Mouse (Mus musculus) kidney, postnatal 0 days (tissue): ENCODE data around the gene Tmem259. TPM values are rescaled to one million over a fixed set of nuclear protein-coding genes. Genes with fewer than 3 reads are reported as not detected.

Source experiments
- ATAC-seq: fragments of 200-750 bp; cut with Nextera tagmentation; replicated peaks from 2 replicates; pipeline ENCODE4 v1.8.0; 2017; ENCODE audit warnings: low read depth, moderate number of reproducible peaks, moderate TSS enrichment, moderate library complexity; ENCODE audit not compliant: low FRiP score
- DNase-seq: peaks from one replicate; pipeline ENCODE4 v3.0.0-alpha.2; 2016; ENCODE audit warnings: low spot score
- H3K27ac ChIP-seq: fragments of 300-500 bp; sonication (generic); 2 replicates; pipeline ENCODE4 v1.5.1; 2014; ENCODE audit warnings: mild to moderate bottlenecking
- H3K27me3 ChIP-seq: fragments of 300-500 bp; sonication (generic); 2 replicates; pipeline ENCODE4 v1.6.1; 2014; ENCODE audit warnings: low read length, mixed read lengths; ENCODE audit not compliant: insufficient read depth
- H3K36me3 ChIP-seq: fragments of 300-500 bp; sonication (generic); 2 replicates; pipeline ENCODE4 v1.6.1; 2014; ENCODE audit warnings: low read length, mixed read lengths; ENCODE audit not compliant: insufficient read depth
- H3K4me1 ChIP-seq: fragments of 300-500 bp; sonication (generic); replicated peaks from 2 replicates; pipeline ENCODE4 v1.6.1; 2014; ENCODE audit warnings: antibody characterized with exemption, low read length, mixed read lengths; ENCODE audit not compliant: insufficient read depth
- H3K4me2 ChIP-seq: fragments of 300-500 bp; sonication (generic); 2 replicates; pipeline ENCODE4 v1.6.1; 2014; ENCODE audit warnings: mild to moderate bottlenecking, low read length, moderate library complexity, mixed read lengths
- H3K4me3 ChIP-seq: fragments of 300-500 bp; sonication (generic); replicated peaks from 2 replicates; pipeline ENCODE4 v1.5.1; 2014; ENCODE audit warnings: low read depth, low read length
- H3K9ac ChIP-seq: fragments of 300-500 bp; sonication (generic); 2 replicates; pipeline ENCODE4 v1.6.1; 2014; ENCODE audit warnings: low read depth, low read length
- H3K9me3 ChIP-seq: fragments of 300-500 bp; sonication (generic); replicated peaks from 2 replicates; pipeline ENCODE4 v1.6.1; 2016; ENCODE audit warnings: low read length, inconsistent platforms, mixed read lengths
- CTCF ChIP-seq: IDR thresholded peaks from 2 replicates; pipeline ENCODE4 v1.5.1; 2016; ENCODE audit warnings: antibody characterized with exemption, low read depth, mild to moderate bottlenecking, moderate library complexity
- WGBS: fragments of 180-500 bp; shearing (Covaris S2); extraction: QIAGEN DNeasy Blood & Tissue Kit; methylation state at CpG from one replicate; pipeline ENCODE4 v1.1.7; 2014; 5-methylcytosine and 5-hydroxymethylcytosine counted together
- polyA plus RNA-seq: library from polyadenylated mRNA; unstranded; fragments of >200 nt; fragmentation: Nextera tagmentation; extraction: Ambion mirVana; gene quantifications from 2 replicates; pipeline ENCODE4 v1.2.1, GENCODE M21; 2015

The Tmem259 gene
- polyA plus RNA-seq, 1 experiment from 2014 or later = 26.6 TPM

DNA sequence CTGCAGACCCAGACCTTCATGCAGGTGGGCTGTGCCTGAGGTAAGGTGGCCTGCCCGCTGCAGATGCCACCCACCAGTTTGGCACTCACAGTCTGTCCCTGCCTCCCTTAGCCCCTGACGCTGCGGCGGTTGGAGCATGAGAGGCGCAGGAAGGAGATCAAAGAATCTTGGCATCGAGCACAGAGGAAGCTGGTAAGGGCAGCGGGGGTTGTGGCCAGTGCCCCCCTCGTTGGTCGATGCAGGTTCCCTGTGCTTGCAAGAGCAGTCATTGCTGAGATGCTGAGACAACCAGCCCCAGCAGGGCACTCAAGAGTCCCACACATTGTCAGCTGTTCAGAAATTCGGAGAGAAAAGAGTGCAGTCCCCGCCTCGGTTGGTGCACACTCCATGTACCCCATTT lies 38.0 kb upstream of the Tmem259 start:
- DNase-seq (no peak), ATAC-seq (no peak)
- Histone ChIP-seq H3K4me1 (peaks cover 8% of the 10 kb centered on the region; the same call in 1 of the 2 replicates), H3K27ac (no peak overlapping the region), H3K27me3 (no peaks in the 10 kb centered on the region), H3K4me2 (no peak overlapping the region), H3K36me3 (no peaks in the 10 kb centered on the region), H3K9ac (no peak overlapping the region), H3K9me3 (no peaks in the 10 kb centered on the region), H3K4me3 (no peak overlapping the region)
- WGBS = 80% methylated on average over 12 of the region's 12 CpGs
- TF ChIP-seq CTCF = no peak

DNA sequence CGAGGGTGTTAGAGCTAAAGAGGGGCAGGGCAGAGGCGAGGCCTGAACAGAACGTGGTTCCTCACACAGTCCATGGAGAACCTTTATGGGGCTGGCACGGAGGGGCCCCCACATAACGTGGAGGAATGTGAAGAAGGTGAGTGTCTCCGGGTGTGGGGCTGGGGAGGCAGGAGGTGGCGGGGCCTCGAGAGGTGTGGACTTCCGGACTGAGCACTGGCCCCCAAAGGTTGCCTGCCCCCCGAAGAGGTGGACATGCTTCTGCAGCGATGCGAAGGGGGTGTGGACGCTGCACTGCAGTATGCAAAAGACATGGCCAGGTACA lies 37.2 kb upstream of the Tmem259 start:
- 91% methylated on average over 13 of the region's 13 CpGs for WGBS
- DNase-seq = no peak
- ATAC-seq = no peak
- Histone ChIP-seq H3K36me3 (no peaks in the 10 kb centered on the region), H3K27me3 (no peaks in the 10 kb centered on the region), H3K27ac (no peak overlapping the region), H3K4me1 (peaks cover 8% of the 10 kb centered on the region; the same call in 1 of the 2 replicates), H3K4me2 (no peak overlapping the region), H3K4me3 (no peak overlapping the region), H3K9me3 (no peaks in the 10 kb centered on the region), H3K9ac (no peak overlapping the region)
- TF ChIP-seq CTCF = no peak

DNA sequence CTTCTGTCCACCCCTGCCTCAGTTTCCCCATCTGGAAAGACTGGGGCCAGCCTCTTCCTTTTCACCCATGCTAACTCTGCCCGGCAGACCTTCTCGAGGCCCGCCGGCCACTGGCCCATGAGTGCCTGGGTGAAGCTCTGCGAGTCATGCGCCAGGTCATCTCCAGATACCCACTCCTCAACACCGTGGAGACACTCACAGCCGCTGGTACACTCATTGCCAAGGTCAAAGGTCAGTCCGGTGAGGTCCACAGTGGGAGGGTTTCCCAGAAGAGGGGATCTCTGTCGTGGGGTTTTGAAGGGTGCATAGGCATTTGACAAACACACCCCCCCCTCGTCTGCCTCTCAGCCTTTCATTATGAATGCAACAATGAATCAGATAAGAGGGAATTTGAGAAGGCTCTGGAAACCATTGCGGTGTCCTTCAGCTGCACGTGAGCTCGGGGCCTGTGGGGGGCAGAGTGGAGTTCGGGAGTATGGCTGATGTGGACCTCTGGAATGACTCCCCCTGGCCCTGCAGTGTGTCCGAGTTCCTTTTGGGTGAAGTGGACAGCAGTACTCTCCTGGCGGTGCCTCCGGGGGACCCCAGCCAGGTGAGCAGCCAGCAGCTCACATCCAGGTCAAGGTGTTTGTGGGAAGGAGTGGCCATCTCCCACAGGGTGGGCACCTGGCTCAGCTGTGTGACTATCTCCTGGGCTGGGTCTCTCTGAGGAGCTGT lies 36.6 kb upstream of the Tmem259 start:
- peak; percentile 20; the same call in 1 of the 2 replicates for TF ChIP-seq CTCF
- WGBS = 82% methylated on average over 18 of the region's 18 CpGs
- no peaks in the 10 kb centered on the region for H3K36me3 ChIP-seq
- peaks cover 8% of the 10 kb centered on the region; the same call in 1 of the 2 replicates for H3K4me1 ChIP-seq
- ATAC-seq = no peak
- no peak overlapping the region; the same call in 1 of the 2 replicates for H3K4me2 ChIP-seq
- no peaks in the 10 kb centered on the region for H3K27me3 ChIP-seq
- no peaks in the 10 kb centered on the region for H3K9me3 ChIP-seq
- H3K27ac ChIP-seq = no peak overlapping the region
- no peak overlapping the region for H3K4me3 ChIP-seq
- H3K9ac ChIP-seq = peak overlapping the region; percentile 35; the same call in 1 of the 2 replicates
- no peak for DNase-seq

DNA sequence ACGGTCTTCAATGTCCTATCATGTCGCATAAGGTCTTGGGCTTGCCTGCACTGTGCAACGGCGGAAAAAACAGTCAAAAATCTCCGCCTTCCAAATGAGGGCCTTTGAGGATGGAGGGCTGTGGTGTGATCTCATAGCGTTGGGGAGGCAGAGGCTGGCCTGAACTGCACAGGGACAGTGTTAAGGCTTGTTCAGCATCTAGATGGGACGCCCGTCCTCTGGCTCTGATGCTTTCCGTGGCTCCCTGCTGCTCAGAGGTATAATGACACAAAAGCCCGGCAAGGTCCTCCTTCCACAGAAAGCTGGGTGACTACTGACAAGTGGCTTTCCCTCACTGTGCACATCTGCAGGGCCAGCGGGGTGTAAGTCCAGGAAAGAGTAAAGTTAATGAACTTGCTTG lies 36.1 kb upstream of the Tmem259 start:
- Histone ChIP-seq H3K27me3 (no peaks in the 10 kb centered on the region), H3K27ac (no peak overlapping the region), H3K4me3 (peak overlapping the region; percentile 17), H3K9ac (peak overlapping the region; percentile 35; the same call in 1 of the 2 replicates), H3K9me3 (no peaks in the 10 kb centered on the region), H3K36me3 (no peaks in the 10 kb centered on the region), H3K4me1 (peaks cover 8% of the 10 kb centered on the region; the same call in 1 of the 2 replicates), H3K4me2 (peak overlapping the region; percentile 46)
- ATAC-seq (no peak), DNase-seq (no peak)
- WGBS = 44% methylated on average over 11 of the region's 11 CpGs
- TF ChIP-seq CTCF = no peak

DNA sequence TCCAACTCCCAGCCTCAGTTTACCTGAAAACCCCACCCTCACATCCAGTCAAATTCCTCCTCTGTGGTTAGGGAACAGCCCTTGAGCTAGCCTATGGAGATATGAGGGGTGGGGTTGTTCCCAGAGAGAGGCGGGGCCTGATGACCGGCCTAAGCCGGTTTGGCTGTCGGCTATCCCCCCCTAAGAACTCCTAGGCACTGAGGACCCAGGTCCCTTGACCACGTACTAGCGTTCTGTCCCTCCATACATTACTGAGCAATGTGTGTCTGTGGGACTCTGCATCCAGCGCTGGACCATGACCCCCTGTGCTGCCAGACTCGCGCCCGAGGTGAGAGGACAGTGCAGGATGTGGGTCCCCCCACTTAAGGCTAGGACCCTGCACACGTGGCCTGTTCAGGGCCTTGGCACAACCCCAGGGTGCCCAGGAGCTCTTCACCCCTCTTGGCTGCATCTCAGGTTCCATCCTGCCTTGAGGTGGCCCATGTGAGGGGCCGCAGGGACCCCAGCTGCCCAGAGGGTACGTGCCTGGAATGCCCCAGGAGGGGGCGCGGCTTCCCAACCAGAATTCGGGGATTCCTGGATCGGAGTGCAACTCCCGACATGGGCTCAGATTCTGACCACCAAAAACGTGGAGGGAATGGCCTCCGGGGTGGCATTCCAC lies 35.5 kb upstream of the Tmem259 start:
- peak; percentile 30; the same call in 1 of the 2 replicates for TF ChIP-seq CTCF
- ATAC-seq (peak; percentile 45; the same call in 1 of the 2 replicates), DNase-seq (peak; percentile 68)
- peak overlapping the region; percentile 46 for H3K4me2 ChIP-seq
- no peak overlapping the region; the same call in 1 of the 2 replicates for H3K27ac ChIP-seq
- peak overlapping the region; percentile 17 for H3K4me3 ChIP-seq
- peaks cover 8% of the 10 kb centered on the region; the same call in 1 of the 2 replicates for H3K4me1 ChIP-seq
- no peaks in the 10 kb centered on the region for H3K36me3 ChIP-seq
- WGBS = 14% methylated on average over 20 of the region's 20 CpGs
- no peaks in the 10 kb centered on the region for H3K9me3 ChIP-seq
- H3K9ac ChIP-seq = peak overlapping the region; percentile 35; the same call in 1 of the 2 replicates
- no peaks in the 10 kb centered on the region for H3K27me3 ChIP-seq

DNA sequence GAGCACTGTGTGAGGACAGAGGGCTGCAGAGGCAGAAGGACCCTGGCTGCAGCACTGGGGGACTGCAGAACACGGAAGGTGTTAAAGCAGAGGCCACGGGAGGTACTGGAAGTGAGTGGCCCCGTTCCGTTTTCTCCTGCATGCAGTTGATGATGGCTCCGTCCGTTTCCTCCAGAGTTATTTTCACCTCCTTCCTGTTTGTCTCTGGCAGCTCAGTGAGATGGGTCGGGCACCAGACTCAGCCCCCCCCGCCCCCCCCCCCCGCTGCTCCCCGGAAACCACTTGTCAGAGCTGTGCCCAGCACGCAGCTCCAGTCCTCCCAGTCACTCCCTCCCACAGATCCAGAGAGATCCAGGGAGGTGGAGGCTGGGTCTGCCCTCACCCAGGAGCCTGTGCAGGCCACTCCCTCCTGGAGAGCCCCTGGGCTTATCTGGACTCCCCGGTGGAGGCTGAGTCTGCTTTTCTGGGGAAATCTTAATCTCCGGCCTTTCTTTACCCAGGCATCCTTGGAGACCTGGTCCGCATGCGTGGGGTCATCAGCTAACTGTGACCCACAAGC lies 34.7 kb upstream of the Tmem259 start:
- no peak overlapping the region for H3K4me3 ChIP-seq

More for the DNA sequence above, 34.7 kb upstream of the Tmem259 start:
- H3K27me3 ChIP-seq = 0 out of 2 replicates have a peak, but pooled peaks cover 2% of the 10 kb centered on the region
- ATAC-seq (peak; percentile 55), DNase-seq (no peak)
- no peak overlapping the region for H3K27ac ChIP-seq
- H3K4me2 ChIP-seq = peak overlapping the region; percentile 2
- peaks cover 8% of the 10 kb centered on the region; the same call in 1 of the 2 replicates for H3K4me1 ChIP-seq
- TF ChIP-seq CTCF = no peak
- WGBS = 5% methylated on average over 15 of the region's 15 CpGs
- no peaks in the 10 kb centered on the region for H3K36me3 ChIP-seq
- H3K9me3 ChIP-seq = no peaks in the 10 kb centered on the region
- H3K9ac ChIP-seq = 0 out of 2 replicates have a peak overlapping the region, but pooled peaks have one; percentile 1
